Mouse (Mus musculus) kidney, adult 2 months (tissue): ENCODE results near the gene Hmcn2. TPM values are rescaled to one million over a fixed set of nuclear protein-coding genes. Genes with fewer than 3 reads are reported as not detected.

Experiments used
- DNase-seq: peaks from one replicate; pipeline ENCODE4 v3.0.0; 2021
- H3K27ac ChIP-seq: fragments of 200-500 bp; 2 replicates; pipeline ENCODE4 v1.5.1; 2012; ENCODE audit warnings: low read depth, low read length, control low read depth, inconsistent platforms; ENCODE audit not compliant: insufficient read depth
- H3K27me3 ChIP-seq: fragments of 200-500 bp; replicated peaks from 2 replicates; pipeline ENCODE4 v1.6.1; 2012; ENCODE audit warnings: mild to moderate bottlenecking, moderate library complexity, low read length, inconsistent platforms; ENCODE audit not compliant: control insufficient read depth, insufficient read depth
- H3K36me3 ChIP-seq: fragments of 200-500 bp; 2 replicates; pipeline ENCODE4 v1.6.1; 2012; ENCODE audit warnings: mild to moderate bottlenecking, moderate library complexity, low read length, inconsistent platforms; ENCODE audit not compliant: control insufficient read depth, insufficient read depth
- H3K4me1 ChIP-seq: fragments of 200-500 bp; 2 replicates; pipeline ENCODE4 v1.6.1; 2011; ENCODE audit warnings: low read length; ENCODE audit not compliant: control insufficient read depth, insufficient read depth
- H3K4me3 ChIP-seq: fragments of 200-500 bp; 2 replicates; pipeline ENCODE4 v1.5.1; 2011; ENCODE audit warnings: mild to moderate bottlenecking, low read depth, low read length, control low read depth; ENCODE audit not compliant: insufficient read depth
- CTCF ChIP-seq: fragments of 200-500 bp; conservative IDR thresholded peaks from 2 replicates; pipeline ENCODE4 v1.5.1; 2011; ENCODE audit warnings: low read depth, mild to moderate bottlenecking, control low read depth, low read length, moderate library complexity, mixed read lengths; ENCODE audit not compliant: insufficient read depth, insufficient read length
- POLR2A ChIP-seq: fragments of 200-500 bp; IDR thresholded peaks from one replicate; pipeline ENCODE4 v1.6.1; 2011; ENCODE audit warnings: low read depth, low read length, control low read depth
- WGBS: fragments of 180-500 bp; shearing (Covaris S2); methylation state at CpG from one replicate; pipeline ENCODE4 v1.1.7; 2018; 5-methylcytosine and 5-hydroxymethylcytosine counted together
- polyA plus RNA-seq: library from polyadenylated mRNA; depleted of rRNA; stranded (reverse); fragments of >200 nt; gene quantifications from 2 replicates; pipeline ENCODE4 v1.2.3, GENCODE M21; 2012

The Hmcn2 gene
- polyA plus RNA-seq, 1 experiment = 14.3 TPM

DNA sequence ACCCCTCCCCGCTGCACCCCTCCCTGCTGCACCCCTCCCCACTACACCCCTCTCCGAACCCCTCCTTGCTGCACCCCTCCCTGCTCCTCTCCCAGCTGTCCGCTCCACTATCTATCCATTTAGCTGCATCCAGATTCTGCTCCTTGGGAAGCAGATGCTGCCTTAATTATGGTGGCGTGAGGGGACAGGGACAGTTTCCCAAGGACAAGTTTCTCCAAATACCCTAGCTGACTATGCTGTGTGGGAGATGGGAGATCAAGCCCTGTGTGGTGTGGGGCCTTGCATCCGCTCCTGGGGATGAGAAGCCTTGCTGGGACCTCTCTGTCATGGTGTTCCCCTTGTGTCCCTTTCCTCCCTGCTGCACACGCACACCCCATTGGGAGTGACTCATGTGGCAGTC lies 39.2 kb upstream of the Hmcn2 start:
- DNase-seq = no peak
- TF ChIP-seq POLR2A = no peak
- TF ChIP-seq CTCF = no peak
- H3K36me3 ChIP-seq = no peaks in the 10 kb centered on the region
- 96% methylated on average over 6 of the region's 6 CpGs for WGBS
- no peaks in the 10 kb centered on the region for H3K27me3 ChIP-seq
- no peaks in the 10 kb centered on the region for H3K4me1 ChIP-seq
- no peak overlapping the region for H3K4me3 ChIP-seq
- no peak overlapping the region for H3K27ac ChIP-seq

DNA sequence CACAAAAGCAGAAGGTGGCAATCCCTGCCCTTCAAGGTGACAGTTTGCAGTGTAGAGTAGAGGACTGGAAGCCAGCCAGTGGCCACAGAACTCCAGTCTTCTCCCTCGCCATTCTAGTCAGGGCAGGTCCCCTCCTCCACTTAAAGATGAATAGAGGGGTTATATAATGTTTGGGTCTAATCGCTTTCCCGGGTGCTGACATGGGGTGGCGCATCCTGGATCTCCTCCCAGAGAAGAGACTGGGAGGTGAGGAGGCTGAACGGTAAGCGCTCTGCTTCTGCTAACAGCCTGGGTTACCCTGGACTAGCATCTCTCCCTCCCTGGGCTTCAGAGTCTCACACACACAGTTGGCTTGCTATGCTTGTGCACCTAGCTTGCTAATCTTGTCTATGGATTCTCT lies 36.4 kb upstream of the Hmcn2 start:
- no peak for TF ChIP-seq POLR2A
- no peak for DNase-seq
- 78% methylated on average over 6 of the region's 6 CpGs for WGBS
- Histone ChIP-seq H3K27ac (no peak overlapping the region), H3K4me3 (no peak overlapping the region), H3K27me3 (no peaks in the 10 kb centered on the region), H3K36me3 (no peaks in the 10 kb centered on the region), H3K4me1 (no peaks in the 10 kb centered on the region)

DNA sequence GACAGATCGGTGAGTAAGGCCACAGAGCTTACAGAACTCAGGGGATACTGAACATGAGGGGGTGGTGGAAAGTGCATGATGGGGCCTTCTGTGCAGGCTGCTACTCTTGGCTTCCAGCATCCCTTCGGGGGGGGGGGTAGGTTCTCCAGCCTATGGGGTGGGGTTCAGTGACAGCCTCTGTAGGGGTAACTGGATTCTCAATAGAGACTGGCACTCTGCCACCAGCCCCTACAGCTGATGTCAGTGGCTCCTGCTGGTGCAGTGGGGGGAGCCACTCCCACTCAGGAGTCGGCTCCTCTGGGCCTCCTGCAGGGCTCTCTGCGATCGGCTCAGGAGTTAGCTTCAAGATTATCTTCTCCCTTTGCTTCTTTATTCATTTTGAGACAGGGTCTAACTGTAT lies 35.7 kb upstream of the Hmcn2 start:
- WGBS = 81% methylated on average over 5 of the region's 5 CpGs
- Histone ChIP-seq H3K4me1 (no peaks in the 10 kb centered on the region), H3K4me3 (no peak overlapping the region), H3K27ac (no peak overlapping the region), H3K36me3 (no peaks in the 10 kb centered on the region), H3K27me3 (no peaks in the 10 kb centered on the region)
- DNase-seq = no peak
- TF ChIP-seq CTCF (no peak), POLR2A (no peak)

DNA sequence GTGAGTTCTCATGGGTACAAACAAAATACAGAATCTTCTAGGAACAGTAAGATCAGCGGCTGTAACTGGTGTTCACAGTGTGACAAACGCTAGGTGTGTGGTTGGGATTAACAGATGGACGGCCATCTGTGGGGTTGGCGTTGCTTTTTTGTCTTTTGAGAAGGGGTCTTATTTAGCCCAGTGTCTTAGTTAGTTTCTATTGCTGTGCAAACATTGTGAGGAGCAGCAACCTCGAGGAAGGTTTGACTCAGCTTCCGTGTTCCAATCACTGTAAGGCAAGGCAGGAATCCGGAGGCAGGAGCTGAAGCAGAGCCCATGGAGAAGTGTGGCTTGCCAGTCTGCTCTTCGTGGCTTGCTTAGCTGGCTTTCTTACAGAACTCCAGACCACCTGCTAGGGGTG lies 33.1 kb upstream of the Hmcn2 start:
- no peak overlapping the region for H3K4me3 ChIP-seq
- no peak for TF ChIP-seq POLR2A
- TF ChIP-seq CTCF = no peak
- H3K36me3 ChIP-seq = no peaks in the 10 kb centered on the region
- no peaks in the 10 kb centered on the region for H3K4me1 ChIP-seq
- no peak for DNase-seq
- no peak overlapping the region for H3K27ac ChIP-seq
- 90% methylated on average over 8 of the region's 8 CpGs for WGBS
- H3K27me3 ChIP-seq = no peaks in the 10 kb centered on the region

DNA sequence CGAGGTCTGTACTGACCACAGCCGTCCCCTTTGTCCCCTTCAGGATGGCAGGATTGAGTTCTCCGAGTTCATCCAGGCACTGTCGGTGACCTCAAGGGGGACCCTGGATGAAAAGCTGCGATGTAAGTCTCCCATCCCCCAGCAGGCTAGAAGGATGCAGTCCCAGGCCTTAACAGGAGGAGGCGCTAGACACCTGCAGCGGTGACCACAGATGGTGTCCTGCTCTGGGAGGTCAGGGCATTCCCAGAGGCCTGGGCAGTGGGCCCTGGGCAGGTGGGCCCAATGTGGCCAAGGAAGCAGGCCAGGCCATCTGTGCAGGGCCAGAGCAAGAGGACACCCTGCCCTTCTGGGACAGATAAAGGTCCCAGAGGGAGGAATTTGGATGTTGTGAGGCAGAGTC lies 31.9 kb upstream of the Hmcn2 start:
- TF ChIP-seq CTCF (peak; percentile 26; the same call in 1 of the 2 replicates), POLR2A (no peak)
- Histone ChIP-seq H3K27me3 (no peaks in the 10 kb centered on the region), H3K4me3 (no peak overlapping the region), H3K4me1 (no peaks in the 10 kb centered on the region), H3K36me3 (no peaks in the 10 kb centered on the region), H3K27ac (no peak overlapping the region)
- 67% methylated on average over 7 of the region's 7 CpGs for WGBS
- no peak for DNase-seq

DNA sequence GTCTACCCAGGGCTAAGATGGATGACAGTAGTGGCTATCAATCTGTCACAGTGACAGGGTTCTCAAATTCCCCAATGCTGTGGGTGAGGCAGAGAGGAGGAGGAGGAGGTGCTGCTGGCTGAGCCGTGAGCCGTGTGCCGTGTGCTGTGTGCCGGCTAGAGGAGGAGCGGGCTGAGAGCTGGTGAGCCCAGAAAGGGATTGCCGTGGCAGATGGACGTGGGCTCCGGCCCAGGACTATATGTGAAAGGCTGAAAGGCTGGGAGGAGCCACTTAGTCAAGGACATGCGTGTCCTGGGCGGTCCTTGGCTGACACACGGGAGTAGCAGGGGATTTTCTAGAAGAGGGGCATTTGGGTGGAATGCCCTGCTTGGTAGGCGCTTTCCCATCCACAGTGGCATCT lies 31.3 kb upstream of the Hmcn2 start:
- Histone ChIP-seq H3K36me3 (no peaks in the 10 kb centered on the region), H3K27ac (no peak overlapping the region), H3K4me1 (no peaks in the 10 kb centered on the region), H3K4me3 (no peak overlapping the region), H3K27me3 (no peaks in the 10 kb centered on the region)
- TF ChIP-seq POLR2A = no peak
- TF ChIP-seq CTCF = no peak
- 89% methylated on average over 12 of the region's 12 CpGs for WGBS
- DNase-seq = no peak

DNA sequence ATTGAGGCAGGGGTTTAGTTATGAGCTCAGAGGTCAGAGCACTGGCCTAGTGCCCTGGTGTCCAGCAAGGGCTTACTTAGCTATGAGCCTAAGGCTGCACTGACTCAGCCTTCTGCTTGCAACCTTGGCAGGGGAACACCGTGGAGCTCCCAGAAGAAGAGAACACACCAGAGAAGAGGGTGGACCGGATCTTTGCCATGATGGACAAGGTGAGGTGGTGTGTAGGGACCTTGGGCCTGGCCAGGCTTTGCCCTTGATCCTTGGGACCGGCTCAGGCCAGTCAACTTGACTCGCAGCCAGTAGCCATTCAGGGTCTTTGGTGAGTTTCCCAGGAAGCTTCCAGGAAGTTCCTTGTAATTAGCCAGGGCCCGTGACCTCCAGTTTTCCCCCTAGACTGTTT lies 29.7 kb upstream of the Hmcn2 start:
- WGBS = 72% methylated on average over 5 of the region's 5 CpGs
- no peak for TF ChIP-seq POLR2A
- TF ChIP-seq CTCF = no peak
- H3K36me3 ChIP-seq = no peaks in the 10 kb centered on the region

DNA sequence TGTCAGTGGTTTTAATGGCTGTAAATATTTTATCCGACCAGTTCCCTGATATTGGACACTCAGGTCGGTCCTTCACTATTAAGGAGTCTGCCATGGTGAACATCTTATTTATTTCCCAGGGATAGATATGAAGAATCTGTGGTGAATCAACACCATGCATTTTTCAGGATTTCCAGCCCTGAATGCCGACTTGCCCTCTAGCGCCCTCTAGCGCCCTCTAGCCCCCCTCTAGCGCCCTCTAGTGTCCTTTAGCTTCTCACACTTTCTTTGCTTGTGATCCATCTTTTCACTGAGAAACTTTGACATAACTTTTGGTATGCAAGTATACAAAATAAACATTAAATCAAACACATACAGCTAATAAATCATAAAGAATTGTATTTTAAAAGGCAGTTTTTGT lies 22.8 kb upstream of the Hmcn2 start:
- peak; percentile 60 for DNase-seq
- Histone ChIP-seq H3K27ac (no peak overlapping the region), H3K4me3 (no peak overlapping the region), H3K27me3 (no peaks in the 10 kb centered on the region), H3K36me3 (no peaks in the 10 kb centered on the region), H3K4me1 (no peaks in the 10 kb centered on the region)
- 5% methylated on average over 6 of the region's 6 CpGs for WGBS
- peak; percentile 99 for TF ChIP-seq CTCF
- TF ChIP-seq POLR2A = no peak

More for the DNA sequence above, 29.7 kb upstream of the Hmcn2 start:
- DNase-seq = no peak
- Histone ChIP-seq H3K27me3 (no peaks in the 10 kb centered on the region), H3K4me3 (no peak overlapping the region), H3K4me1 (no peaks in the 10 kb centered on the region), H3K27ac (no peak overlapping the region)
